Mouse (Mus musculus): ENCODE measurements at regions not wholly inside any gene's neighbourhood (a gene's known extent, or its start where the extent isn't known, plus 50 kb on each side); places are given as distances from the start of the nearest gene placed in this dataset.

DNA sequence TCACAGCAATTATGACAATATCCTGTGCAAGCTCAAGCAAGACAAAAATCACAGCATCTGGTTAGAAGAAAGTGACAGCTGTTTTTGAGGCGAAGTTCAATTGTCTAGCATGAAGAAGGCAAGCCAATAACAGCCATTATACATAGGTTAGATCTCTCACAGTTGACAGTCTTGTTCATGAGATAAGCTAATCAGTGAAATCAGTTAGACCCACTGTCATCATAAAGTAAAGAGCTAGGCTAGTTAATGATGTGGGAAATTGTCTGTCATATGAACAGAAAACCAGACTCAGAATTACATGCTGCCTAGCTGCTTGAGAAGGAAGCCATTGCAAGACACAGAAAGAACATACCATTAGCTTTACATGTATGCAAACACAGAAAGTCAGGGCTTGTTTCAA, 470.2 kb upstream of the 5930422O12Rik start:
- no peak for ATAC-seq (ENCODE audit: extremely low read depth, insufficient number of reproducible peaks, low FRiP score, poor library complexity, severe bottlenecking)

DNA sequence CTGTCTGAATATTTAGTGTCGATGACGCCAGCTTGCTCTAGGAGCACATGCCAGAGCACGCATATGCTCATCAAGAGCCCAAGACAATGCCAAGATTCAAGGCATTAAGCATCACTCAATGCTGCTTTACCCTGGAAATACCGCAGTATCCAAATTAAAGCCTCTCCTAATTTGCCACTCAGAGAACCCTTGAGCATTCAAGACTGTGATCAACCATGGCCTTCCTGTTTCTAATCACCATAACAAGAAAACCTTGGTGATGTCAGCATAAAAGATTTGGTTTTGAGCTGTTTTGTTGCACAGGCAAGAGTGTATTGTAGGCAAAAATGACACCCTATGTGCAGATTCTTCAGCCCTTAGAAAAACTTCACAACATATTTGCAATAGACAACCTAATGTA, 469.7 kb upstream of the 5930422O12Rik start:
- no peak for ATAC-seq (ENCODE audit: extremely low read depth, insufficient number of reproducible peaks, low FRiP score, poor library complexity, severe bottlenecking)

DNA sequence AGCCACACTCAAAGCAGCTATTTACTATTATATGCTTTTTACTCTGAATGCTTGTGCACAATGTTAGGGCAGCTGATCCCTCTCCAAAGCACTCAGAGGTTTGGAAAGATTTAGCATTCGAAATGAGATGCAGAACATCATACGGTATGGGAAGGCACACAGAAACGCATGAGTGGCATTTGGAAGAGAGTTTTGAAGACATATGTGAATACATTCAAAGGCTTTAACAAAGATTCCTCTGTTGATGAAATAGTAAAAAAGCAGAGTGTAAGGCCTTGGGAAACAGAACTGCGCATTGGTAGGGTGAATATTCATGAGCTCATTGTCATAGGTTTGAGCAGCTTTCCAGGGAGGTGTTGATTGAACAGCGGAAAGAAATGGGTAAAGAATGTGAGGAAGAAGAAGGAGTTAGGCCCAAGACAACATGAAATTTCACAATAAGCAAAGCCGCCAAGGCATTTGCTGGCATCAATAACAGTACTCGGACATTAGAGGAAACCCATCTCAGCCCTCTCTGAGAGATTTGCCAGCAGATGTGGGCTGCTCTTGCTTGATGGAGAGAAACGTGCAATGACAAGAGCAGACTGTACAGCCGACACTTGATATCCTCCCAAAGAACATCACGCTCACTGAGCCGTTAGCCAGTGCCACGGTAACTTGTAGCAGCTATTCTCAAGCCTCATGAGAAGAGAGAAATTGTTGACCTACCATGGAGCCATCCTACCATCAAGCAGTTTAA, 469.0 kb upstream of the 5930422O12Rik start:
- no peak for ATAC-seq (ENCODE audit: extremely low read depth, insufficient number of reproducible peaks, low FRiP score, poor library complexity, severe bottlenecking)

GRCm38 (mm10) chr8:32990216-32990615, 438.3 kb upstream of the 5930422O12Rik start:
- ATAC-seq (ENCODE audit: extremely low read depth, insufficient number of reproducible peaks, low FRiP score, poor library complexity, severe bottlenecking): no peak

GRCm38 (mm10) chr8:33003967-33004564, 424.4 kb upstream of the 5930422O12Rik start:
- ATAC-seq (ENCODE audit: extremely low read depth, insufficient number of reproducible peaks, low FRiP score, poor library complexity, severe bottlenecking): no peak

GRCm38 (mm10) chr8:33004570-33004969, 423.9 kb upstream of the 5930422O12Rik start:
- ATAC-seq (ENCODE audit: extremely low read depth, insufficient number of reproducible peaks, low FRiP score, poor library complexity, severe bottlenecking): no peak

DNA sequence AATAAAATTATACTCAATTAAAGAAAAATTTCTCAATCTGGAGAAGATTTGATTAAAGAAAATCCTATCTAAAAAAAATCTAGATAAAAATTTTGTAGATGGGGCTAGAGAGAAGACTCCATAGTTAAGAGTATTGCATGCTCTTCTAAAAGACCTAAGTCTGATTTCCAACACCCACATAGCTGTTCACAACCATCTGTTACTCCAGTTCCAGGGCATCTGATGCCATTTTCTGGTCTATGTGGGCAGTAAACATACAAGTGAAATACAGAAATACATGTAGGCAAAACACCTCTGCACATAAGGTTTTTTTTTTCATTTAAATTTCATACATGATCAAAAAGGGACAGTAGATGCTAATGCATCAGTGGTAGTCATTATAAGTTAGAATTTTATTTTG, 418.4 kb upstream of the 5930422O12Rik start:
- ATAC-seq (ENCODE audit: extremely low read depth, insufficient number of reproducible peaks, low FRiP score, poor library complexity, severe bottlenecking): no peak

DNA sequence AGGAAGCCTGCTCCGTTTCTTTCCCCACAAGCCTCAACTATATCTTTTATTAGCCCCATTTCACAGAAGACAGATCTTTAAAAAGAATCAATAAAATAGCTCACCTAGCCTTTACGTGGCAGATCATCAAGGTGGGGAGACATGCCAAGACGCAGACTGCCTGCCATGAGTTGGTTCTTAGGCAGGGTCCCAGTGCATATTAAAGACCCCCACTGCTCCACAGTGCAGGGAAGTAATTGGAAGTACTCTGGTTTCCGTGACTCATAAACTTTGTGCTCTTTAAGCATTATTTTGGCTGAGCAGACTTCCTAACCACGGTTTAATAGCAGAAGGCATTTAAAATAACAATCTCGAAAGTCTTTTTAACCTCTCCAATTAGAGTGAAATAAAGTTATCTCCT, 415.7 kb upstream of the 5930422O12Rik start:
- no peak for ATAC-seq (ENCODE audit: extremely low read depth, insufficient number of reproducible peaks, low FRiP score, poor library complexity, severe bottlenecking)

GRCm38 (mm10) chr8:33015861-33016260, 412.6 kb upstream of the 5930422O12Rik start:
- ATAC-seq (ENCODE audit: extremely low read depth, insufficient number of reproducible peaks, low FRiP score, poor library complexity, severe bottlenecking): no peak

DNA sequence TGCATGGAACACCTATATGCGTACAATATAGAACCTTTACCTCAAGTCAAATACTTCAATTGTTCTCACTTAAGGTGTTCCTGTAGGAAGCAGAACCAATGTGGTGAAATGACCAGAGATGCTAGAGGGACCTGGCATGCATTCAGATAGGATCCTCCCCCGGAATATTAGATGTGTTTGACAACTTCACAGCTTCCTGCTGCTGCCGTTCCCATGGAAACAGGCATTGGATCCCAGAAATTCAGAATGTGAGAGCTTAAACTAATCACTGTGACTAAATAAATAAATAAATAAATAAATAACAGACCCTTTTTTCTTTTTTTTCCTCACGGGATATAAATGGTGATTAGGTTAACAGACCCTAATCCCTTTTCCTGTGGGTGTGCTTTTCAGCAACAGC, 401.5 kb upstream of the 5930422O12Rik start:
- no peak for ATAC-seq (ENCODE audit: extremely low read depth, insufficient number of reproducible peaks, low FRiP score, poor library complexity, severe bottlenecking)

- no peak for ATAC-seq (ENCODE audit: extremely low read depth, insufficient number of reproducible peaks, low FRiP score, poor library complexity, severe bottlenecking)
Measured at GRCm38 (mm10) chr8:33029453-33029852, 399.1 kb upstream of the 5930422O12Rik start.

DNA sequence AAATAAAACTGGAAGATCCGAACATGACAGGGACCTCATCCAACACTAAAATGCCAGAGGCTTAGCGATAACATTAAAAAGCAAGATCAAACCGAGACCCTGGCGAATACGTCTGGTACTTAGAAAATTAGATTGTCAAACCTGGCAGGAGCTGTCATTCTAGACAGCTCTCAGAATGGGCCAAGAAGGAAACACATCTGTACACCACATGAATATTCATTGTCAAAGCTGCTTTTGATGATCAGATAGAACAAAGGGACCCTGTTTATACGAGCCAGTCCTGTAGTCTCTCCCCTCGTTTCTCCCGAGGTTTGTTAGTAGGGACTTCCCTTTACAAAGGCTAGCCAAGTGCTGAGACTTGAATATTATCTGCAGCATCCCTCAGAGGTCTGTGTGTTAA, 376.5 kb upstream of the 5930422O12Rik start:
- no peak for ATAC-seq (ENCODE audit: extremely low read depth, insufficient number of reproducible peaks, low FRiP score, poor library complexity, severe bottlenecking)

- no peak for ATAC-seq (ENCODE audit: extremely low read depth, insufficient number of reproducible peaks, low FRiP score, poor library complexity, severe bottlenecking)
Measured at GRCm38 (mm10) chr8:33065566-33065965, 362.9 kb upstream of the 5930422O12Rik start.

DNA sequence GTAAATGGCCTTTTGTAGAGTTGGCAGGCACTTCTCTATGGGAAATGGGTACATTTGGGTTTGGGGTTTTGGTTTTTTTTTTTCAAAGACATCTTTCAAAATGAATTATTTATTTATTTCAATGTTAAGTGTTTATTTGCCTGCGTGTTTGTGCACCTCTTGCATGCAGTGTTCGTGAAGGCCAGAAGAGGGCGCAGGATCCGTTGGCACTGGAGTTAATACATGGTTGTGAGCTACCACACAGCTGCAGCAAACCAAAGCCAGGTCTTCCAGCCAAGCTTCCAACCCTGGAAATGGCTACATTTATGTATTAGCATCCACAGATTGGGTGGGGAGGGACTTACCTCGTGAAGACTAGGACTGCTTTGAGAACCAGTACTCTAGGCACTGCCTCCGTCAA, 362.3 kb upstream of the 5930422O12Rik start:
- no peak for ATAC-seq (ENCODE audit: extremely low read depth, insufficient number of reproducible peaks, low FRiP score, poor library complexity, severe bottlenecking)

- ATAC-seq (ENCODE audit: extremely low read depth, insufficient number of reproducible peaks, low FRiP score, poor library complexity, severe bottlenecking): no peak
Measured at GRCm38 (mm10) chr8:33067453-33068039, 361.0 kb upstream of the 5930422O12Rik start.

DNA sequence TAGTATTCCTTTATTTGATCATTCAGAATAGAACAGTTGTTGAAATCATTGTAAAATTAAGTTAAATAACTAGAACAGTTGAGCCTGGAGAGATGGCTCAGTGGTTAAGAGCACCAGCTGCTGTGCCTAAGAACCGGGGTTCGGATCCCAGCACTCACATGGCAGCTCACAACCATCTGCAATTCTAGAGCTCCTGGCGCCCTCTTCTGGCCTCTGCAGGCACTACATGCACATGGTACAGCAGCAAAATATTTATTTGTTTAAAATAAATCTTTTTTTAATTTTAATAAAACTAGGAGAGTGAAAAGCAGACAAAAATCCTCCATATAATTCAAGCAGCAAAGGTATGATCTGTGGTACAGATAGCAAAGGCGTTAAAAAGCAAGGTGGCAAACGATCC, 360.0 kb upstream of the 5930422O12Rik start:
- no peak for ATAC-seq (ENCODE audit: extremely low read depth, insufficient number of reproducible peaks, low FRiP score, poor library complexity, severe bottlenecking)

DNA sequence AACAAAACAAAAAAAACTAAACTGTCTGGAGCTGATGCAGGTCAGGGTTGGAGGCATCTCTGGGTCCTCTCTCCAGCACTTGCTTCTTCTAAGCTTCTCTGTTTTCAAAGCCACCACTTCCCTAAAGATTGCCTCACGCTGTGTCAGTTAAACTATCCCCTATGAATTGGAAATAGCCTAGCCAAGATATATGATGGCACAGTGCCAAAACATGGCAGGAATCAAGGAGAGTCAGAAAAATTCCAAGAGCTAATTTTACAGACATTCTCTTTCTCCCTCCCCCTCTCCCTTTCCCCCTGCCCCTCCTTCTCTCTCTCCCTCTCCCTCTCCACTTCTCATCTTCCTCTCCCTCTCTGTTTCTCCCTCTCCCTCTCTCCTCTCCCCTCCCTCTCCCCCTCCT, 353.3 kb upstream of the 5930422O12Rik start:
- no peak for ATAC-seq (ENCODE audit: extremely low read depth, insufficient number of reproducible peaks, low FRiP score, poor library complexity, severe bottlenecking)

- ATAC-seq (ENCODE audit: extremely low read depth, insufficient number of reproducible peaks, low FRiP score, poor library complexity, severe bottlenecking): no peak
Measured at GRCm38 (mm10) chr8:33076253-33076652, 352.3 kb upstream of the 5930422O12Rik start.

DNA sequence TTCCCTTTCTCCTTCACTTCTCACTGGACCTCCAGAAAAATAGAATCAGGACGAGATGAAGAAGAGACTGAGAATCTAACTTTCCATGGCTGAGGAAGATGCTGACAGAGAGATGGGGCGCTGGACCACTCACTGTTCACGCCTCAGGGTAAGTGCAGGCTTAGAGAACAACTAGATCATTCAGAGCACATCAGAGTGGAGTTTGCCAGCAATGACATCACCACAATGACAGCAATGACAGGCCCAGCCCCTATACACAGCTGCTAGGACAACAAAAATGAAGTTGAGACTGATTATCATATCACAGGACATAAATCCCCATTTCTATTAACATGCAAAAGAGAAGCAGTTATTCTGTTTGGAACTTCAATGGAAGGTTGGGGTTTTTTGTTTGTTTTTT, 350.4 kb upstream of the 5930422O12Rik start:
- no peak for ATAC-seq (ENCODE audit: extremely low read depth, insufficient number of reproducible peaks, low FRiP score, poor library complexity, severe bottlenecking)

DNA sequence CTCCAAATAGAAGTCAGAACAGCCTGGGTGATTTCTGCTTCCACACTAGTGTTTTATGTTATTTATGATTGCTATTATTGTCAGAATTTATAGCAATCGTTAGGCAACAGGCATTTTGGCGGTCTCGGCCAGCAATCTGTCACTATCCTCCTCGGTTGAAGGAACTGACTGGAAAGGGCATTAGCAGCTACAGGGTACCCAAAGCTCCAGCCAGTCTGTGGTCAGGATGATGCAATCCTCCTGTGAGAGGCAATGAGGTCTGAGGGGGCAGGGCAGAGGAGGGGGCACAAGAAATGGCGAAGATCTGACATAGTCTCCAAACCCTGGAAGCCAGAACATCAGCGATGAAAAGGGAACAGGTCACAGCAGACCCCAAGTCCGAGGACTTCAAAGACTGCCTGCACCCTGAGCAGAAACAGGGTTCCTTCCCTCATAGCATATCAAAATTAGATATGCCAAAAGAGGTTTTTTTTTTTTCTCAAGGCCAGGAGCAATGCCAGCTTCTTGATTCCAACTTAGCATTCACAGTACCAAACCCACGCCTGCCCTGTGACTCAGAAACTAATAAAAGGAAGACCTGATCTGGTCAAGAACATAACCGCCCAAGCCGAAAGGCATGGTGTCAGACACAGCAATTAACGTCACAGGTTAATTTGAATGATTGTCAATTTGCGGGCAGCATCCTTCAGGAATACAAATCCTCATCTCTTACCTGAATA, 348.5 kb upstream of the 5930422O12Rik start:
- ATAC-seq (ENCODE audit: extremely low read depth, insufficient number of reproducible peaks, low FRiP score, poor library complexity, severe bottlenecking): no peak
